Mouse (Mus musculus) limb, embryonic 12.5 days (tissue): ENCODE measurements around the gene Rhod. TPM values are rescaled to one million over a fixed set of nuclear protein-coding genes. Genes with fewer than 3 reads are reported as not detected.

ENCODE experiments used
- polyA plus RNA-seq: library from polyadenylated mRNA; unstranded; fragments of >200 nt; fragmentation: Nextera tagmentation; extraction: Ambion mirVana; gene quantifications from 2 replicates; pipeline ENCODE4 v1.2.1, GENCODE M21; 2016

Gene Rhod
- polyA plus RNA-seq, 1 experiment from 2014 or later = 39.2 TPM

Other genes starting within 250 kb of the Rhod start
- 0.60 and 1.5 TPM in 2 replicates for gene Tbc1d10c, start 248.1 kb downstream of the Rhod start, polyA plus RNA-seq
- gene Ppp1ca, start 247.4 kb downstream of the Rhod start, polyA plus RNA-seq = 834 and 845 TPM in 2 replicates
- 38.4 and 44.9 TPM in 2 replicates for gene Rad9a, start 237.8 kb downstream of the Rhod start, polyA plus RNA-seq
- 8.6 and 9.1 TPM in 2 replicates for gene Clcf1, start 225.2 kb downstream of the Rhod start, polyA plus RNA-seq
- gene AC109138.7, start 225.1 kb downstream of the Rhod start, polyA plus RNA-seq = not detected in 2 replicates
- 13.8 and 16.2 TPM in 2 replicates for gene Pold4, start 207.5 kb downstream of the Rhod start, polyA plus RNA-seq
- gene Ssh3, start 170.3 kb downstream of the Rhod start, polyA plus RNA-seq = 9.1 and 11.6 TPM in 2 replicates
- 12.6 and 12.9 TPM in 2 replicates for gene Ankrd13d, start 156.3 kb downstream of the Rhod start, polyA plus RNA-seq
- 15.6 and 16.1 TPM in 2 replicates for gene Grk2, start 133.2 kb downstream of the Rhod start, polyA plus RNA-seq
- gene Kdm2a, start 41.1 kb downstream of the Rhod start, polyA plus RNA-seq = 56.3 and 63.9 TPM in 2 replicates
- 0.63 and 0.88 TPM in 2 replicates for gene Syt12, start 38.0 kb upstream of the Rhod start, polyA plus RNA-seq
- gene 2010003K11Rik, start 59.2 kb upstream of the Rhod start, polyA plus RNA-seq = not detected in 2 replicates
- 20.6 and 24.0 TPM in 2 replicates for gene Pcx, start 71.0 kb upstream of the Rhod start, polyA plus RNA-seq
- 12.1 and 15.4 TPM in 2 replicates for gene Lrfn4, start 176.2 kb upstream of the Rhod start, polyA plus RNA-seq
- gene Rce1, start 186.2 kb upstream of the Rhod start, polyA plus RNA-seq = 68.1 and 68.8 TPM in 2 replicates